Mouse (Mus musculus): Measurements from ENCODE around the gene Tlr2.

DNA sequence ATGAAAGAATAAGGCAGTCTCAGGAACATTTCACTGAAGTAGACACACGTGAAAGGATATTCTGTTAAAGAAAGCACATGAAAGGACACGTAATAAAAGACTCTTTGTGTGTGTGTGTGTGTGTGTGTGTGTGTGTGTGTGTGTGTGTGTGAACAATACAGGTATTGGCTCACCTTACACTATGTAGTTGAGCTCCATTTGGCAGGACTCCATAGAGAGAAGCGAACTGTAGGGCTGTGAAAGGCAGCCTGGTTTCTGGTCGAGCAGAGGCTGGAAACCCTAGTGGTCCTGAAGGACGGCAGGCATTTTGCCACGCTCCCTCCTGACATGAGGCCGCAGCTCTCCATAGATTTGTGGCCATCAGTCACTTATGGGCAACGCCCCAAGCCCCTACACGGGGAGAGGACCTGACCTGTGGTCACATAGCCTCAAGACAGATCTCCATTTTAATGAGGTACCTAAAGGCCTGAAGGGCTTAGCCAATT is 22.5 kb upstream of the Tlr2 start:
- no peak for TF ChIP-seq ZNF384 (IDR thresholded peaks at IDR 0.05; ENCODE audit: low read depth, low read length)
- TF ChIP-seq CHD2 (IDR thresholded peaks at IDR 0.05; ENCODE audit: low read depth, low read length): no peak
- no peak for TF ChIP-seq ZC3H11A (IDR thresholded peaks at IDR 0.05; ENCODE audit: borderline replicate concordance, low read depth, low read length)
- no peak for TF ChIP-seq MAFK (IDR thresholded peaks at IDR 0.05; ENCODE audit: insufficient read depth, low read depth, low read length)

All from ES-E14 (cell line).